Mouse (Mus musculus) G1E (cell line): ENCODE measurements around the gene Aacs. TPM values are rescaled to one million over a fixed set of nuclear protein-coding genes. Genes with fewer than 3 reads are reported as not detected.

Experiments used
- ATAC-seq: 2 replicates; pipeline ENCODE4 v1.8.0; 2016; ENCODE audit warnings: mild to moderate bottlenecking; ENCODE audit not compliant: insufficient number of reproducible peaks, poor library complexity, low FRiP score, severe bottlenecking; ENCODE audit errors: extremely low read depth
- DNase-seq: peaks from one replicate; pipeline ENCODE4 v3.0.0; 2012; ENCODE audit warnings: low spot score
- H3K27me3 ChIP-seq: 2 replicates; pipeline ENCODE4 v1.6.1; 2012; ENCODE audit warnings: mild to moderate bottlenecking, low read length, inconsistent platforms; ENCODE audit not compliant: insufficient read depth
- H3K36me3 ChIP-seq: replicated peaks from 2 replicates; pipeline ENCODE3; 2012; ENCODE audit warnings: mild to moderate bottlenecking, inconsistent platforms
- H3K4me1 ChIP-seq: 2 replicates; pipeline ENCODE4 v1.6.1; 2012; ENCODE audit warnings: low read depth, low read length, inconsistent platforms, mixed read lengths; ENCODE audit not compliant: insufficient read depth
- H3K4me3 ChIP-seq: 2 replicates; pipeline ENCODE4 v1.5.1; 2012; ENCODE audit warnings: low read depth, mild to moderate bottlenecking, inconsistent platforms, low read length, moderate library complexity, mixed read lengths
- H3K9me3 ChIP-seq: replicated peaks from 2 replicates; pipeline ENCODE4 v1.6.1; 2012; ENCODE audit warnings: inconsistent platforms
- CTCF ChIP-seq: IDR thresholded peaks from 2 replicates; pipeline ENCODE4 v1.5.1; 2012; ENCODE audit warnings: low read depth, low read length, inconsistent platforms, mixed read lengths
- GATA1 ChIP-seq: IDR thresholded peaks from 2 replicates; pipeline ENCODE4 v1.6.1; 2012; ENCODE audit warnings: borderline replicate concordance, low read length, inconsistent platforms, mixed read lengths
- GATA2 ChIP-seq: IDR thresholded peaks from 2 replicates; pipeline ENCODE4 v1.6.1; 2012; ENCODE audit warnings: low read depth, low read length, inconsistent platforms, borderline replicate concordance
- POLR2AphosphoS5 ChIP-seq: IDR thresholded peaks from 2 replicates; pipeline ENCODE4 v1.6.1; 2012; ENCODE audit warnings: low read depth, low read length, inconsistent platforms; ENCODE audit not compliant: insufficient replicate concordance
- TAL1 ChIP-seq: conservative IDR thresholded peaks from 2 replicates; pipeline ENCODE4 v1.6.1; 2012; ENCODE audit warnings: low read depth, low read length, inconsistent platforms, mixed read lengths
- polyA plus RNA-seq: library from polyadenylated mRNA; stranded (reverse); fragments of >175 nt; gene quantifications from 2 replicates; pipeline ENCODE4 v1.2.3, GENCODE M21; 2012
- total RNA-seq, 2 experiments: library from RNA; stranded (forward) in 1 of 2; stranded (reverse) in 1 of 2; fragments of 200-1000 nt in 1 of 2; fragments of >200 nt in 1 of 2; fragmentation: Nextera tagmentation in 1 of 2; gene quantifications; 2 replicates each; pipeline ENCODE4 v1.2.3; 2014 to 2017

Gene Aacs
- total and polyA plus RNA-seq, 3 experiments: 4.4 to 27.1 (median 15.7) TPM

DNA sequence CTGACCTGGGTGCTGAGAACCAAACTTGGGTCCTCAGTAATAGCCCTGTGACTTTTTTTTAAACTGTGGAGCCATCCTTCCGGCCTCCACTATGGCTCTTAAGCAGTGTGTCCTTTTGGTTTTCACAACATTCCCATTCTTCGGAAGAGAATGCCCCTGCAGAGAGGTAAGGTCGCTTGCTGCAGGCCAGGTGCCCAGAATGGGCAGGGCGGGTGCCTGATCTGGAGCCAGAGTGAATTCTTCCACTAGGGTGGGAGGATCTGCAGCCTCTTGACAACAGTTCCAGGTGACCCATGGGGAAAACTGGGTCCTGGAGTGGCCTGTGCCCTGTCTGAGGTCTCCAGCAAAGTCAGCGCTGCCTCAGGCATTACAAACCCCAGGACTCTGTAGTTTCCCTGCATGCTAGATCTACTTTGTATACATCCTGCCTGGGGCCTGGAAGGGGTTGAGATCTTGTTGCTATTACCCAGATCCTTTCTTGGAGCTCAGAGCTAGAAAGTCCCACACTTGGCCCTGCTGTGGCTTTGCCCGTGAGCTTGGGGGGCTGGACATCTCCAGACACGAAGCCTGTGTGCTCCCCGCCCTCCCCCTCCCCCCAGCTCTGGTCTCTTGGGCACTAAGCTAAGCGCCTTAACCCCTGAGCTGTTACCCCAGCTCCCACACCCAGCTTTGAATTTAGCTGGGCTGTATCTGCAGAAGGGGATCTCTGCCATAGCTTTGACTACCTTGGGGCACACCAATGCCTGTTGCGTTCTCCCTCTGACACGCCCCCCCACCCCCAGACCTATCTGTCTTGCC is 5.0 kb downstream of the Aacs start:
- Histone ChIP-seq H3K27me3 (no peaks in the 10 kb centered on the region), H3K4me1 (peaks cover 57% of the 10 kb centered on the region), H3K36me3 (peaks cover 78% of the 10 kb centered on the region), H3K4me3 (no peak overlapping the region), H3K9me3 (no peaks in the 10 kb centered on the region)
- TF ChIP-seq POLR2AphosphoS5: no peak
- no peak for TF ChIP-seq CTCF
- no peak for TF ChIP-seq GATA1
- no peak for TF ChIP-seq GATA2
- no peak for TF ChIP-seq TAL1
- DNase-seq: no peak
- no peak for ATAC-seq

DNA sequence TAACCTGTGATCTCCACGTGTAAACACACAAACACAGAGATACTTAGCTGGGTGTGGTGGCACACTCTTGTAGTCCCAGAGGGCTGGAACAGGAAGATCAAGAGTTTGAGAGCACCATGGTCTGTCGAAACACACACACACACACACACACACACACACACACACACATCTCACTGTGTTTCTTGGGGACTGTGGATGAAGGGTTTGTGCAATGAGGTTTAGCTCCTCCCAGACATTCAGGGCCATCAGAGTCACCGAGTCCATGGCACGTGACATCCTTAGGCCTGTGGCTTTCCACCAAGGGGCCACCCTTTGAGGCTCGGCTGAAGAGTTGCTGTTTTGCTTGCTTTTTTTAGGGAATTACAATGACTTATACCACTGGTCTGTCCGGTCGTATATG is 6.9 kb downstream of the Aacs start:
- no peaks in the 10 kb centered on the region for H3K9me3 ChIP-seq
- ATAC-seq (no peak), DNase-seq (no peak)
- no peaks in the 10 kb centered on the region for H3K27me3 ChIP-seq
- peaks cover 88% of the 10 kb centered on the region for H3K36me3 ChIP-seq
- H3K4me3 ChIP-seq: no peak overlapping the region
- TF ChIP-seq GATA1 (no peak), TAL1 (no peak), CTCF (no peak), POLR2AphosphoS5 (no peak), GATA2 (no peak)
- H3K4me1 ChIP-seq: peaks cover 39% of the 10 kb centered on the region

- peak; percentile 67 for ATAC-seq
- Histone ChIP-seq H3K4me1 (peaks cover 32% of the 10 kb centered on the region), H3K9me3 (no peaks in the 10 kb centered on the region), H3K4me3 (no peak overlapping the region), H3K27me3 (no peaks in the 10 kb centered on the region), H3K36me3 (peaks cover 88% of the 10 kb centered on the region)
- TF ChIP-seq GATA2 (no peak), GATA1 (no peak), TAL1 (no peak), POLR2AphosphoS5 (no peak)
- no peak for DNase-seq
Observed at GRCm38 (mm10) chr5:125483712-125484611, 8.3 kb downstream of the Aacs start.

- ATAC-seq (no peak), DNase-seq (no peak)
- no peaks in the 10 kb centered on the region for H3K27me3 ChIP-seq
- H3K4me1 ChIP-seq: peaks cover 32% of the 10 kb centered on the region
- no peaks in the 10 kb centered on the region for H3K9me3 ChIP-seq
- TF ChIP-seq TAL1 (no peak), CTCF (no peak), GATA1 (no peak), GATA2 (no peak), POLR2AphosphoS5 (no peak)
- no peak overlapping the region for H3K4me3 ChIP-seq
- peaks cover 89% of the 10 kb centered on the region for H3K36me3 ChIP-seq
Observed at GRCm38 (mm10) chr5:125485031-125485778, 9.6 kb downstream of the Aacs start.

DNA sequence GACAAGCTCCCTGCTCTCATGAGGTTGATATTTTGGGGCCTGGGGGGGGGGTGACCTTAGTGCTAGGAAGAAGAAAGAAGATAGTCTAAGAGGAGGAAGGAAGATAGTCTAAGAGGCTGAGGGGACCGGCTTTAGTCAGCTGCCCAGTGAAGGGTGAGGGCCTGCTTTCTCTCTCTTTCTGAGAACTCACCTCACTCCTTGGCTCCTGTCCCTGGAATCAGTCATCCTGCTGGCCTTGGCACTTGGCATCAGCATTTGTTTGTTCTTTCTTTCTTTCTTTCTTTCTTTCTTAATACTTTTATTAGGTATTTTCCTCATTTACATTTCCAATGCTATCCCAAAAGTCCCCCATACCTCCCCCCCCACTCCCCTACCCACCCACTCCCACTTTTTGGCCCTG is 10.5 kb downstream of the Aacs start:
- Histone ChIP-seq H3K9me3 (no peaks in the 10 kb centered on the region), H3K4me3 (no peak overlapping the region), H3K27me3 (no peaks in the 10 kb centered on the region), H3K4me1 (peaks cover 32% of the 10 kb centered on the region), H3K36me3 (peaks cover 88% of the 10 kb centered on the region)
- TF ChIP-seq POLR2AphosphoS5: no peak
- no peak for TF ChIP-seq GATA2
- no peak for TF ChIP-seq CTCF
- TF ChIP-seq GATA1: no peak
- TF ChIP-seq TAL1: no peak
- ATAC-seq (no peak), DNase-seq (no peak)
